Mouse (Mus musculus): ENCODE results near the gene Arl6.

Gene Arl6

DNA sequence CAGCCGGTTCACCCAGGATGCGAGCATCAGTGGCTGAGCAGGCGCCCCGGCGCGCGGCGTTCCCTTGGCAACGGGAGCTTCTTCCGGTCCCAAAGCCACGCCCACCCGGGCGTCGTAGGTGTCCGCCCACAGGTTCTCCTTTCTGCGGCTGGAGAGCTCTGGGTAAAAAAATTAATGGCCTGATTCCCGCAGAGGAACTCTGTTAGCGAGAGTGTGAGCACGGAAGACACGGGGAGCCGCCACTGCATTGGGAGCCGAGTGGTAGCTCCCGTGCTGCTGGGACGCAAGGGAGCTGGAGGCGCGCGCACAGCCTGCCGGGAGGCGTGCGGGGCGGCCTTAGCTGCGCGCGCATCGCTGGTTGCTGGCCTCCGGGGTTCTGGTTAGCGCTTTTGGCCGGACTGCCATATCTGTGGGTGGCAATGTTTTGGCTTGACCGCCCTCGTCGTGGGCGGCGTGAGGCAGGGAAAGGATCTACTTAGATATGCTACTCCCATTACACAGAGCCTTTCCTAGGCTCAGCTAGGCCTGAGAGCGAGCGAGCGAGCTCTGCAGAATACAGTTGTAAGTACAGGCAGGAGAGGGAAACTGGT is at the start of gene Arl6:
Arl6 (minus strand) TSS at position 290 of the 590 bp plus-strand sequence.
- DNase-seq (ENCODE audit: low spot score in 2 of 2), result peak; percentile 90 to 91

DNA sequence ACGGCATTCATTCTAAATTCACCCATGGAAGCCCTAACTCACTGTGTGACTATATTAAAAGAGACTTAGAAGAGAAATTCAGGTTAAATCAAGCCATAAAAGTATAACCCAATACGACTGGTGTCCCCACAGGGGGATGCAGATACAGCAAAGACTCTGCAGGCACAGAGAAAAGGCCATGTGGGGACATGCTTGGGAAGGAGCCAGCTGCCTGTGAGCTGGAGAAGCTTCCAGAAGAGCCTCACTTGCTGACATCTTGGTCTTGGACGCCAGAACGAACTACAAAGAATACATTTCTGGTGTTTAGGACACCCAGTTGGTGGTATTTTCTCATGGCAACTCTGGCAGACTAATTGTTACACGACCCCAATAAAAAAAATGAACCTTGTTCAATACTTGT is 45.9 kb upstream of the Arl6 start:
- no peak for DNase-seq (ENCODE audit: low spot score in 2 of 2)

DNA sequence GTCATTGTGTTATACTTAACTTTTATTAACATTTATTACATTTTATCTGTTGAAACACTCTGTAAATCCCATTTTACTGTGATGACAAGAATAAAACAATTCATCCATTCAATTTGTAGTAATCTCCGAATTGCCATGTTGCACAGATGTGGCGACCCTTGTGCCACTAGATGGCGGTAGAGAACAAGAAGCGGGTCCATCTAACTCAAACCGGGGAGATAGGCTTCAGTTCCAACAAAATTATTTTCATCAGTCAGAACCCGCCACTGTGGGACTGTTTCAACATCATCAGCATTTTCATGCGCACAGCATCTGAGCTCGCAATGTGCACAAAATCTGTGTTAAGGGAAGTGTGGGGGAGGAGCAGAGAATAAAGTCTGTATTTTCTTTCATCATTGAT is 44.2 kb upstream of the Arl6 start:
- DNase-seq (ENCODE audit: low spot score in 2 of 2), result peak; percentile 44 to 71

DNA sequence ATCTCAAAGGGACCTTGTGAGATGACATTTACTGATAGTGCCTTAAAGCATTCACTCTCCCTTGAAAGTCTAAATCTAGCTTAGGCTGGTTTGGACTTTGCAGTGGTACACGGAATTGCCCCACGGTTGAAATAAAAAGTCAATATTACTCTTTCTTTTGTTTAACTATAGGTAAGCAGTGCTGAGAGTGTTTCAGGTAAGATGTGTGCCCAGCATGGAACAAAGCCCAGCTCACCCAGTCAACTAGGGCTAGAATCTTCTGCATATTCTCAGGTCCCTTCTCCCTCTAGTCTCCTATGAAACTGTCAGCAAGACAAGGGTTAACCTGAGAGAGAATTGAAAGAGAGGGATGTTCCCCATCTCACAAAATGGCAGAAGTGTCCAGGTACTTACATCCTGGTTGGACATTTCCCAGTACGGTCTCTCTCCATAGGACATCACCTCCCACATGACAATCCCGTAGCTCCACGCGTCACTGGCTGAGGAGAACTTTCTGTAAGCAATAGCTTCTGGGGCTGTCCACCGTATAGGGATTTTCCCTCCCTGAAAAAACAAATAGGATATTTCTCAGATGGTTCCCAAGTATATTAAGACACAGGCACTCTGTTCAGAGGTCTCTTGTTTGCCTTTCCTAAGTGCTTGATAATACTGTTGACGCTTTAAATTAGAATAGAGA is 43.2 kb upstream of the Arl6 start:
- no peak for DNase-seq (ENCODE audit: low spot score in 2 of 2)

DNA sequence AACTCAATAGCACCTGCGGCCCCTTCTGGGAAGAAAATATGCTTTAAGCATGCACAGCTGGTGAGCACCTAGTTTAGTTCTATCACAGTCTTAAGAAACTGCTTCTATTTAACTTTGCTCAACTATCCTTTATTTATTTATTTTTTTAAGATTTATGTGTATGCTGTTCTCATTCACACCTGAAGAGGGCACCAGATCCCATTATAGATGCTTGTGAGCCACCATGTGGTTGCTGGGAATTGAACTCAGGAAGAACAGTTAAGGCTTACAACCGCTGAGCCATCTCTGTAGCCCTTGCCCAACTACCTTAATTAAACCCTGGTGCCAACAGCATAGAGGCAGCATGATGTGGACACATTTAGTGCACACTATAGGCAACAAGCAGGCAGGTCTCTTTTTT is 27.7 kb upstream of the Arl6 start:
- DNase-seq (ENCODE audit: low spot score in 2 of 2), result no peak

DNA sequence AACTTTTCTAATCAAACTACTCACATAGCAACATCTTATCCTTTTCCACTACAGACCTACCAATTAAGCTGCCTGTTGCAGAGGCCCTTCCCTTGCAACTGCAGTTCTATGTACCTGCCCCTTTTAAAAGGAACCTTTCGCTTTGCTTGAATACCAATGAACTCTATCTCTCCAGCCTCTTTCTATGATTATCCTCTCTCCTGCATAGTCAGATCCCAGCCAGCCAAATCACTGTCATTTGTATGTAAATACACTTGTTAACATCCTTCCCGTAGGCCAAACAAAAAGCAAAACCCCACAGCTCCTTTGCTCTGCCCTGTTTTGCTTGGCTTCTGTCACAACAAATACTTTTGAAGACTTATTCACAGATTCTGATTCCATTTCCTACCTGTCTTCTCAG is 4.6 kb upstream of the Arl6 start:
- DNase-seq (ENCODE audit: low spot score in 2 of 2), result no peak

DNA sequence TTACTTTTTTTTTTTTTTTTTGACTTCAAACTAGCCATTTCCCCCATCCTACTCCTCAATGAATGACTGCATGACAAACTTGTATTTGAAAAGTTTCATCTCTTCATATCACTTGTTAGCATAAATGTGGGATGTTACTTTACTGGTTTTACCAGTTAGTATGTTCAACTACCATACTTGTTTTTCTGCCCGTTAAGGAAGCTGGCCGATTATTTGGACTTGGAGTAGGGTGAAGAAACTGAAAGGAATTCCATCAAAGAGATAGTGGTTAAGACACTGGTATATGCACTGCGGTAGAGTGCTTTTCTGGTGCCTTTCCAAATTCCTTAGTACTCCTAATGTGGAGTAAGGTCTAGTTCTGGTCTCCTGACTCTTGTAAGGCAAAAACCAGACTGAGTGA is 794 bp upstream of the Arl6 start:
- no peak for DNase-seq (ENCODE audit: low spot score in 2 of 2)

DNA sequence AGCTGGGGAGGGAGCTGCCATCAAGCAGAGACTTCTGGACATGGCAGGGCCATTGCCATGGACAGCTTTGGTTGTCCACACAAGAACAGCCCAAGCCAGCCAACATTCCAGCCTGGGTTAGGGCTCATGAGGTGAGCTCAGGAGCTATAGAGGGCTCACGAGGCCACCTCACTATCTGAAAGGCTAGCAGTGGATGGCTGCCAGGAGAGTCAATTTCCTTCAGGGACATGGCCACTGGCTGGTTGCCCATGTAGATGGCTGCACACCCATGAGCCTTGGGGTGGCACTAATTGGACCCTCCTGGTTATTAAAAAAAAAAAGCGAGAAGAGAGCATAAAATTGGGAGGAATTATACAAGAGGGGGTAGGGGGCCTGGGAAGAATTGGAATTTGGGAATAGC is 4.6 kb downstream of the Arl6 start:
- DNase-seq (ENCODE audit: low spot score in 2 of 2), result no peak

DNA sequence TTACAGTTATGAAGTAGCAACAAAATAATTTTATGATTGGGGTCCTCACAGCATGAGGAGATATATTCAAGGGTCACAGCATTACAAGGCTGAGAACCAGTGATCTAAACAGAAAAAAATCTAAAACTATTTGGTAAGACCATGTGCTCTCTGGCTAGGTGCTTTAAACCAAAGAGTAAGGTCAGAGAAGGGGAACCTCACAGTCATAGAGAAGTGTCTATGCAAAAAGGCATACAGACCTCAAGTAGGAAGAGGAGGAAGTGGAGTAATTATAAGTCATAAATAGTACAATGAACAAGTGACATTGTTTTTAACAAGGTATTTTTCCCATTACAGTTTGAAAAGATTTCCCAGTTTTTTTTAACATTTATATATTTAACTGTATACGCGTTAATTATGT is 17.6 kb downstream of the Arl6 start:
- DNase-seq (ENCODE audit: low spot score in 2 of 2), result no peak

DNA sequence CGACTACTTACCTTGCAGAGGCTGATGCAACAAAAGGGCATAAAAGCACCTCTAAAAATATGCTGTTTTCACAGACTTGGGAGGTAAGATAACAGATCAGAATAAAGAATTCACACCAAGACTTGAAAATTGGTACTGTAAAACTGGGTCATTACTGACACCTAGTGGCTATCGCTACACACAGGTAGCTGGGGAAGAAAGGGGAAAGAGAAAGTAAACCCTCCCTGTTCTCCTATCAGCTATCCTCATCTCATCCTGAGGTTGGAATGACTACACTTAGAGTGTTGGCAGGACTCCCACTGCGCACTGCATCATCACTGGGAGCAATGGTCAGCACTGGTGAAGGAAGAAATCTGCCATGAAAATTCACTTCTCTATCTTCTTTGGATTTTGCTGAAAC is 22.0 kb downstream of the Arl6 start:
- DNase-seq (ENCODE audit: low spot score in 2 of 2), result no peak

DNA sequence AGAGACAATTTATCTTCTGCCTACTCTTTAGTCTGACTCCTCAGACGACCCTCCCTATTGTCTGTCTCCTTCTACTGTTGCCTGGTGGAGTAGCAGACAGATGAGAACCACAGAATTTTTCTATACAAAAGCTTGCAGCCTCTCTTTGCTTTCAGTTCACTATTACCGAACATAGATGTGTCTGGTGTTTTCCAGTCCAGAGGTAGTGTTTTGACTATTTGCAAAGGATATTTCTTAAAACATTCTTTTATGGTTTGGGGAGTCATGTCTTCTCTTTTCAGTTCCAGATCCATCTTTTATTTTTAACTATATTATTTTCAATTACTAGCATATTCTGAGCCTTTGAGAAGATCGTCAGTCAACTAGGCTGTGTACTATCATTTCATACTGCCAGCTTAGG is 23.5 kb downstream of the Arl6 start:
- DNase-seq (ENCODE audit: low spot score in 2 of 2), result no peak

DNA sequence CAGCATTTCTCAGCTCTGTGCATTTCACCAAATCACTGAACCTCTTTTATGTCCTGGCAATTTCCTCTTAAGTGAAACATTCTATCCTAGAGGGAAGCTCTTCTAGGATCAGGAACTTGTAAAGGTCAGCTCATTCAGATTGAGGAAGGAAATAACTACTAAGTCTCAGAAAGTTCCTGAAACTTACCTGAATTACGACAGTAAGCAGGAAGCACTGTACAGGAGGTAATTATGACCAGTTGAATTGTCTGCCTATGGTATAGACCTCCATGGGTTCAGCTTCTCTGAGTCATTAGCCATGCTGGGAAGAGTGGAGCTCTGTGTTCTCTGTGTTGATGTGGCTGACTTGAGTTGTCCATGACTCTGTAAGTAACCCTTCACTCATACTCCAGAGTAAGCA is 28.4 kb downstream of the Arl6 start:
- DNase-seq (ENCODE audit: low spot score in 2 of 2), result no peak

DNA sequence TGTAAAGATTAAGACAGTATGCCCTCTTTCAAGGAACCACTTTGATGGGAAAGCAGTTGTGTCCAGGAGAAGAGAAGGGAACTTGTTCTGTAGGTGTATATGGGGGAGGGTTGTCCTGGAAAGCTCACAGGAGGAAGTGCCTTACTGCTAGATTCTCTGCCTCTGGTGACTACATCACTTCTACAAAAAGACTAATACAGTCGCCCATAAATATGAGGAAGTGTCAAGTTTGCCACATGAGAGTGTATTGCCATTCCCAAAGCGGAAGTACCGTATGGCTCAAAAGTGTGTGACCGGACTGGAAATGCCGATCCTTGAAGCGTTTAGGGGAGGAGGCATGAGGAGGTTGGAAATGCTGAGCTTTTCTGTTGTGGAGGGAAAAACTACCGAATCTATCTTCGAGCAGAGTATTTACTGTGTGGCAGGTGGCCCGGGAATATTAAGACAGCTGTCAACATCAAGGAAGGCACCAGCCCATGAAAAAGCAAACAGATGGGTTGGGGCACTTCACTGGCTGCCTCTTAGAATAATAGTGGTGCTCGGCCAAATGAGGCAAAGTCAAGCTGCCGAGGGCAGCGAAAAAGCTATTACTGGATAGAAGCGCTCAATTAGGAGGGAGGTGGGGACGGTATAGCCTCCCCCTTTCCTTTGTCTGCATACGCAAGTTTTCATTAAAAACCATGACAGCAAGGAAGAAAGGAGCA is 35.0 kb downstream of the Arl6 start:
- no peak for DNase-seq (ENCODE audit: low spot score in 2 of 2)

DNA sequence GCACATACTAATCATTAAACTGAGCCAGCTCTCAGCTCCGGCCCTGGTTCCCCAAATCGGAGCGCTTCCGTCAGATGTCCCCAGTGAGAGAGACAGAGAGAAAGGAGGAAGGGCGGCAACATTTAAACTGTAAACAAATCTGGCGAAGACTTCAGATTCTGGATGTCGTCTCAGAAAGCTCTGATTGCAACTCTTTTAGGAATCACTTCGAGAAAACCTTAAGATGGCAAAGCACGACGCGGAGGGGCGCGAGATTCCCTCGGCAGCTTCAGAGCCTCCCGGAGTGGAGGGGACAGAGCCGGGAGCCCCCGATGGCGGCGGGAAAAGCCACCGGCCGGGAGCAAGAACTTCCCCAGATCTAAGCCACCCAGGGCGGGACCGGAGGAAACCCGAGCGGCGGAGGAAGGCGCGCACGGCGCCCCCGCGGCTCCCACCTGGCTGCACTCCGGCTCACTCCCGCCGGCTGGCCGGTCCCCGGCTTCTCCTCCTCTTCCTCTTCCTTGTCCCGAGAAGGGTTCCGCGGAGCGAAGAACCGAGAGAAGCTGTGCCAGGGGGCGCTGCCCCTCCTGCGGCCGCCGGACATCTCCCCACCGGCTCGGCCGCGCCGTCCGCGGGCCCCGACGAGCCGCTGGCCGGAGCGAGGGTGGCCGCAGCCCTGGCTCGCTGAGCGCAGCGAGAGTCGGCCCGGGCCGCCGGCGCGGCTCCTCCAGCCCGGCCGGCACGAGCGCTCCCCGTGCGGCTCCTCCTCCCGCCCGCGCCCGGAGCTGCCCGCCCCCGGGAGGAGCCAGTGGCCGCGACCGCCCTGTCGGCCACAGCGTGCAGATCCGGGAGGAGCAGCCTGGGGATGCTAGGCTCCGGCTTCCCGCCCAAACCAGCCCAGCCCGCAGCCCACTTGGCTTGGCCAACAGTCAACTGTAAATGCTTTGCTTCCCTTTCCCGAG is 38.6 kb downstream of the Arl6 start, which contains the start of gene Crybg3:
Crybg3 (minus strand) TSS at position 669 of the 941 bp plus-strand sequence.
- peak in 1 of 2 experiments; percentile 36 for DNase-seq (ENCODE audit: low spot score in 2 of 2)

DNA sequence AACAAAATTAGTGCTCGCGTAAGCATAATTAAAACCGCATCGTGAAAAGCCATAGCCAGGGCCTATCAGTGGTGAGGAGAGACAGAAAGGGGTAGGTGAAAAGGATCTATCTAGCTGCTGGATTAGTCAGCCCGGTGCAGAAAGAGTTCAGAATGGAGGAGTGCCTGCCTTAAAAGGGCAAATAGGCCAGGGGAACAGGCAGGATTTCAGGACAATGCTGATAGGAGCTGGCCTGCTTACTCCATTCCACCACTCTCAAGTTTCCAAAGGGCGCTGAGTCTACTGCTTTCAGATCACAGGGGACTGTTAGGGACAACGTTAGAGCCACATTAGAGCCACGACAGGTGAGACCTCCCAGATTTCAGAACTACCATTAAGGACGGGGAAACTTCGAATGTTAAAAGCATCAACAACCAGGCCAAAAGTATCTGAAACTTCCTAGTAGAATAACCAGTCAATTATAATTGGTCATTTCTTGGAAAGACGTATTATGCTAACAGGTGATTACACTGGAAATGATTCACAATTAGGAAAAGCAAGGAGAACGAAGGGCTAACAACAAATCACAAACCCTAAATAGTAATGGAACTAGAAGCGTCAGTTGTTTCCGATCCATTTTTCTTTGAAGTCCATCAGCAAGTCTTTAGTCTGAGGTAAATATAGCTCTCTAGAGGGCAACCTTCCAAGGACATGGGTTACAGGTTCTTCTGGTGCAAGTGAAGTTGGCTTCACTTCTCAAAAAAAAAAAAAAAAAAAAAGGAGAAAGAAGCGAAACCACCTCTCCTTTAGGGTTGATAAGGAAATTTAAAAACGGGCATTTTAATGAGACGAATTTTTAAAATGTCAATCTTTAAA is 39.6 kb downstream of the Arl6 start:
- DNase-seq (ENCODE audit: low spot score in 2 of 2), result no peak

DNA sequence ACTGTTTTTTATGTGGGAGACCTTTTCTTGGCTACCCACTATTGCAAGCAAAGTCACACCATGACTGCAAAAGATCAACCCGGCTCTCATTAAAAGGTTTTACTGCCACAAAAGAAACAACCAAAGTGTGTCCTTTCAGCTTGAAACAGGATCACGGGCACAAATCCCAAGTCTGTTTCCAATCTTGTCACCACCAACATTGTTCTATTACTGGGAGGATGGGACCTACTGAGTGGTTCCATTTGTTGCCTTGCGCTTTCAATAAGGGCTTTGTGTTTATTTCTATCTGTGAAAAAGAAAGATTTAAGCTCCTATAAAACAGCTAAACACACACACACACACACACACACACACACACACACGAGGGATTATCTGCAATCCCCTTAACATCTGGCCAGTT is 40.2 kb downstream of the Arl6 start:
- no peak for DNase-seq (ENCODE audit: low spot score in 2 of 2)

DNA sequence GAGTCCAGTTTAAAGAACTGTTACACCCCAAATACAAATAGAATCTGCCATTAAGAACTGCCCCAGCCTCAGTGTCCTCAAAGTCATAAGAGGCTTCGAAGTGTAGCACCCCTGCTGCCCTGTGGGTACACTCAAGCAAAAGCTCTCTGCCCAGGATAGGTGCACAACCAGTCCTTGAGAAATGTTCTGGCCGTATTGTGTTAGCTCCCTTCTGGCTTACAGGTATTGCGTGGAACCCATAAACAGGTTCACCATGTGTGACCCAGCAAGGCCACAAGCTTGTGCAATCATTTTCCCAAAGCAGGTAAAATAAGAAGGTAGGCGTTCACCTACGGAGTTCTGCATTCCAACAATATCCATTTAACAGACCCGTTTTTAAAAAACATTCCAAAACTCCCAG is 41.9 kb downstream of the Arl6 start:
- DNase-seq (ENCODE audit: low spot score in 2 of 2), result no peak

DNA sequence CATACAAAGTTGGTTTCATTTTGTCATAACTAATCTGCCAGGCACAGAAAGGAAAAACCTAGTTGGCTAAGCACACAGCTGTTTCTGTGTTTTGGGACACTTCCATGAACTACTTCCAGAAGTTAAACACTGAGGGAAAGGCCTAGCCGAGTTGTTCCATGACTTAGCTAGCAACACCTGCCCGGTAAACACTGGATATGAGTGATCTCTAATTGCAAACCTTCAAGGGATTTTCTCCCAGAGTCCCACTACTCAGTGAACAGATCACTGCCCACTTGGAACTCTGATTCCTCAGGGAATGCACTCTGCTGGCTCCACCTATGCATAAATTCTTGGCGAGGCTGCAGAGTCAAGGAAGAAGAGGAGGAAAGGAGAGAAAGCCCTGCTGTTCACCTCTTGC is 44.5 kb downstream of the Arl6 start:
- no peak for DNase-seq (ENCODE audit: low spot score in 2 of 2)

DNA sequence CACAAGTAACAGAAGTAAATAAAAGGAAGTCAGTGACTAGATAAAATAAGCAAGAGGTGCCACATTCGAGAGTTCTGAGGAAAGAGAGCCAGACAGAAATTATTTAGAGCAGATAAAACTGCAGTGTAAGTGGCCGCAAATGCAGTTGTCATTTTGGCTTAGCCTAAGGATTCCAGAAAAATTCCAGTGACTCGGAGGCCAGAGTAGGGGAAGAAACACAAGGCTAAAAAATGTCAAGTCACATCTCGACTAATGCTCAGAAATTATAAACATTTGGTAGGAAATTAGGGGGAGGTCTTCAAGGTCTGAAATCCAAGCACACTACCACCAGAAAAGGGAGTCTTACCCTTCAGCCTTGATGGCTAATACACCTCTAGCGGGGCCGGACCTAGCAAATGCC is 48.4 kb downstream of the Arl6 start:
- DNase-seq (ENCODE audit: low spot score in 2 of 2), result no peak

DNA sequence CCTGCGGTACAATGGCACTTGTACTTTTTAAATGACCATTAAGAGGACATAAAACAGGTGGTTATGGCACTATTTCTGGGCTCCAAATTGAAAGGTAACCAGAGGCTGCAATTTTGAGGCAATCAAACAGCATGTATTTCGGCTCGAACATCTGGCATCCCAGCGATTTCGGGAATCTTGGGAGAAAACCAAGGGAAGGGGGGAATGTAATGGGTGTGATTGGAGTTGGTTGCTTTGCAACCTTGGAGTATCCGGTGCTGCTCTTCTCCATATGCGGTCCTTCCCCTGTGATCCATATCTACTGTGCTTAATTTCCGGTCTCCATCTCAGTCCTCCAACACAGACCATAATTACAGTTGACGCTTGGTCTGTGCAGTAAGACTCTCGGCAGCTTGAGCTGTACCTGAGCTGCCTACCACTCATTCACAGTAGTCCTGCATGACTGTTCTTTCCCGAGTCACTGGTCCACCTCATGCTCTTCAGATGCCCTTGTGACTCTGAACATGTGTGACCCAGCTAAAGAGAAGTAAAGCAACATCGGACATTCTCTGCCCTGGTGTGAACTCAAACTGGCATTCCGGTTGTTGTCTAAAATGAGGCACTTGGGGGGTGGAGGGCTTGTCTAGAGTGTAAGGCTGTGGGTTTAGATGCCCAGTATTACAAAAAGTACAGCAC is 50.7 kb downstream of the Arl6 start:
- no peak for DNase-seq (ENCODE audit: low spot score in 2 of 2)

DNA sequence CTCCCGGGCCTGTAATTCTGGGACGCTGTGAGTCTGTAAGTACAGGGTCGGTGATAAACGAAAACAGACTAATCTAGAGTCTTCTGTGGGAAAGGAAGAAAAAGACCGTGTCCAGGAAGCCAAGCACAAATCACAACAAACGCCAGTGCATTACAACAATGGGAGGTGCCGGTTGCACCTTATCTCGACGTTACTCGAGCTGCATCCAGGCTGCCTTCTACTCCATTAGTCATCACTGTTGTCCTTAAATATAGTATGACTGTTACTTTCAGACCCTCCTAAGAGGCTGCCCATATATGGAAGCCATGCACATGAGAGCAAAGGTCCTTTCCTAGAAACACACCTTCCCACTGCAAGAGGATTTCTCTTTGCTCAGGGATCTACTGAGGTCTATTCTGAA is 51.4 kb downstream of the Arl6 start:
- DNase-seq (ENCODE audit: low spot score in 2 of 2), result no peak
